Mouse (Mus musculus) limb, embryonic 13.5 days (tissue): ENCODE data around the gene Pim3. TPM values are rescaled to one million over a fixed set of nuclear protein-coding genes. Genes with fewer than 3 reads are reported as not detected.

Source experiments
- ATAC-seq: fragments of 200-750 bp; cut with Nextera tagmentation; 2 replicates; pipeline ENCODE4 v1.8.0; 2017; ENCODE audit warnings: low read depth, moderate number of reproducible peaks, moderate TSS enrichment; ENCODE audit not compliant: low FRiP score
- H3K27ac ChIP-seq: fragments of 300-500 bp; sonication (generic); 2 replicates; pipeline ENCODE4 v1.5.1; 2015; ENCODE audit warnings: inconsistent platforms, mild to moderate bottlenecking, moderate library complexity
- H3K27me3 ChIP-seq: fragments of 300-500 bp; sonication (generic); 2 replicates; pipeline ENCODE4 v1.6.1; 2015; ENCODE audit warnings: mild to moderate bottlenecking, inconsistent platforms
- H3K36me3 ChIP-seq: fragments of 300-500 bp; sonication (generic); 2 replicates; pipeline ENCODE4 v1.6.1; 2015; ENCODE audit warnings: inconsistent platforms, mild to moderate bottlenecking, moderate library complexity
- H3K4me1 ChIP-seq: fragments of 300-500 bp; sonication (generic); 2 replicates; pipeline ENCODE4 v1.6.1; 2015; ENCODE audit warnings: inconsistent platforms
- H3K4me2 ChIP-seq: fragments of 300-500 bp; sonication (generic); replicated peaks from 2 replicates; pipeline ENCODE4 v1.6.1; 2015; ENCODE audit warnings: inconsistent platforms, mild to moderate bottlenecking, moderate library complexity
- H3K4me3 ChIP-seq: fragments of 300-500 bp; sonication (generic); 2 replicates; pipeline ENCODE4 v1.5.1; 2015; ENCODE audit warnings: moderate library complexity, mild to moderate bottlenecking, inconsistent platforms
- H3K9ac ChIP-seq: fragments of 300-500 bp; sonication (generic); 2 replicates; pipeline ENCODE4 v1.6.1; 2015; ENCODE audit warnings: mild to moderate bottlenecking, inconsistent platforms
- H3K9me3 ChIP-seq: fragments of 300-500 bp; sonication (generic); 2 replicates; pipeline ENCODE4 v1.6.1; 2016; ENCODE audit warnings: inconsistent platforms
- WGBS: fragments of 180-500 bp; shearing (Covaris S2); methylation state at CpG from one replicate; pipeline ENCODE4 v1.1.7; 2015; 5-methylcytosine and 5-hydroxymethylcytosine counted together
- polyA plus RNA-seq: library from polyadenylated mRNA; unstranded; fragments of >200 nt; fragmentation: Nextera tagmentation; extraction: Ambion mirVana; gene quantifications from 2 replicates; pipeline ENCODE4 v1.2.1, GENCODE M21; 2015

Pim3 gene
- polyA plus RNA-seq, 1 experiment from 2014 or later = 52.2 TPM

DNA sequence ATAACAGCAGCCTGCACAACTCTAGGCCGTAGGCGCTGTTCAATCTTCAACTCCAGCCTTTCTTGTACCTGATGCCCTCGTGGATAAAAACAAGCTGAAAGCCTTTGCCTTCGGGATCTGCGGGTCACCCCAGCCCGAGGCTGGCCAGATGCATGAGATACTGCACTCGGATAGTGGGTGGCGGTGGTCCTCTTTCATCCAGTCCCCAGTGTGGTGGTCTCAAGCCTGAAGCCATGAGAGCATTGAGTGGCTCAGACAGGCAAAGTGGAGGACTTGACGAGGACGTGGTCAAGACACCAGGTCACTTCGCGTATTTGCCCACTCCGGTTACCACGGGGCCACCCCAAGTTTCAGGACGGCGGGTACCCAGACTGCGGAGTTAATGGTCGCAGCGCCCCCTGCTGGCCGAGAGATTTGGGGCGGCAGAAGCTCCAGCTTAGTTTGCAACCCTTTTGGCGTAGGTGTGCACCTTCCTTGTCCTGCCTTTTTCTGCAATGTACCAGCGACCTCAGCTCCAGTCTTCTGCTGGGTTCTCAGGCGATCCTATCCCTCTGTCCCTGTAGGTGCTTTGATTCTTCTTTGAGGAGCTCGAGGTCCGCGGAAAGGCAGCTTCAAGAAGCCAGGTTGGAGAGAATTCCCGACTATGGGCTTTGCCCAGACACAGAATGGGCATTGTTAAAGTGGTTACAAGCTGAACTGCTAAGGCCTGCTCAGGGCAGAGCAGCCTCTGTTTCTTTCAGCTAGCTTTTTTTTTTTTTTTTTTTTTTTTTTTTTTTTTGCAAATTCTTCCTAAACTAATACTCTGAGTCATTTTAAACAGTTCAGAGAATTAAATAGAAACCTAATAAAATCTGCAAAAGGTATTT, 14.4 kb downstream of the Pim3 start:
- H3K4me1 ChIP-seq = peaks cover 8% of the 10 kb centered on the region
- ATAC-seq = peak; percentile 72
- H3K9me3 ChIP-seq = no peaks in the 10 kb centered on the region
- 0 out of 2 replicates have a peak, but pooled peaks cover 8% of the 10 kb centered on the region for H3K27me3 ChIP-seq
- peak overlapping the region; percentile 50 for H3K4me2 ChIP-seq
- no peak overlapping the region for H3K4me3 ChIP-seq
- no peaks in the 10 kb centered on the region for H3K36me3 ChIP-seq
- 12% methylated on average over 28 of the region's 28 CpGs for WGBS
- 0 out of 2 replicates have a peak overlapping the region, but pooled peaks have one; percentile 5 for H3K9ac ChIP-seq
- H3K27ac ChIP-seq = no peak overlapping the region

DNA sequence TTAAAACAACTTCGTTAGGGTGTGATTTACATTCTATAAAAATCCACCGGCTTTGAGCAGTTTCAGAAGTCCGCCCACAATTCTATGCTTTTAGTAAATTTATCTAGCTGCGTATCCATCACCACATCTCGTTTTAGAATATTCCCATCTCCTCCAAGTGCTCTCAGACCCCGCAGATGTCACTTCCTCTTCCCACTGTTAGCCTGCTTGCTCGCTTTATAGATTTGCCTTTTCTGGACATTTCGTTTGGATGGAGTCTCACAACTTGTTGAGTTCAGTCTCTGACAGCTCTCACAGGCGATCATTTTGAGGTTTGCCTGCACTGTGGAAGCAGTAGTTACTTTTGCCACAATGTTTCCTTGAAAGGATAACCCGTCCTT, 15.0 kb downstream of the Pim3 start:
- ATAC-seq = no peak
- H3K4me2 ChIP-seq = no peak overlapping the region
- 0 out of 2 replicates have a peak, but pooled peaks cover 8% of the 10 kb centered on the region for H3K27me3 ChIP-seq
- no peak overlapping the region for H3K4me3 ChIP-seq
- H3K27ac ChIP-seq = no peak overlapping the region
- peaks cover 8% of the 10 kb centered on the region for H3K4me1 ChIP-seq
- no peak overlapping the region for H3K9ac ChIP-seq
- H3K9me3 ChIP-seq = no peaks in the 10 kb centered on the region
- 71% methylated on average over 10 of the region's 10 CpGs for WGBS
- no peaks in the 10 kb centered on the region for H3K36me3 ChIP-seq

DNA sequence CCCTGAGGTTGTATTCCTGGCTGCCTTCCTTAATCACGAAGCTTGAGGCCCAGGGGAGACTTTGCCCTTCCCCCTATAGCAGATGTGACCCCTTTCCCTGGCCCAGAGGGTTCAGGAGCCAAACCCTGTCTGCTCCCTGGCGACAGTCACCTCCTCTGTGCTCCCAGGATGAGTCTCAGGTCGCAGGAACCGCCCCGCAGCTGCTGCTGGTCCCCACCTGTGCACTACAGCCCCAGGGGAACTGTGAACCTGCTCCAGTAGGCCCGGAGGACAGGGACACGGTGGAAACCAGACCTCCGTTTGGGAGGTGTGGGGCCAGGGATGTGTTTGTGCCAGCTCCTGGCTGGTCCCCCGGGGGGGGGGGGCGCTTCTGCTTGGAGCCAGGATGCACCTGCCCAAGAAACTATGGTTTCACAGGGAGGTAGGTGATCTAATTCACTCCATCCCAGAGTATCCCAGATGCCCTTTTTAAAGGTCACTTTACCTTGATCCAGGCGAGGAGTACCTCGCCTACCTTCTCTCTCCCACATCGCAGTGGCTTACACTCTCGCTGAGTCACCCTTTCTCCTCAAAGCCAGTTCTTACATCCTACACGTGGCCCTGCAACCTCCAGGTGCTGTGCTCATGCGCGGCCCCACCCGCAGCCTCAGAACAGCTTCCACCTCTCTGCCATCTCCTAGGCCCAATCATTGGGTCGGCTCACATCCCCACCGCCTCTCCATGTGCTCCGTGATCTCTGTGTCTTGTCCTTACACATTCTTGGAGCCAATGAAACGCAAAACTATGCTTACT, 19.5 kb downstream of the Pim3 start:
- Histone ChIP-seq H3K4me2 (no peak overlapping the region), H3K36me3 (no peaks in the 10 kb centered on the region), H3K27me3 (no peaks in the 10 kb centered on the region), H3K4me3 (no peak overlapping the region), H3K9me3 (no peaks in the 10 kb centered on the region), H3K9ac (no peak overlapping the region), H3K27ac (no peak overlapping the region), H3K4me1 (peaks cover 4% of the 10 kb centered on the region)
- ATAC-seq = no peak
- 52% methylated on average over 22 of the region's 22 CpGs for WGBS

DNA sequence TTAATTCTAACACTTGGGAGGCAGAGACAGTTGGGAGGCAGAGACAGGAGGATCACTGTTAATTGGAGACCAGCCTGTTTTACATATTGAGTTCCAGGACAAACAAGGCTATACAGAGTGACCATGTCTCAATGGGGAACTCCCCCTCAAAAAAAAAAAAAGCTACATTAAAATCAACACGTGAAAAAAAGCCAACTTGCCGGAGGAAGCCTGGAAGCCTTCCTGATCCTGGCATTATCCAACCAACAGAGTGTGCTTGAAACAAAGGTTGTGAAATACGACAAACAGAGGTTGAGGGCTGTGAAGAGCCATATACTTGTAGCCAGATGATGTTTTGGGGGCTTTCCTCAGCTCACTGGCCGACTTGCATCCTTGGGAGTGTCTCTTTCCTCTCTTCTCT, 20.9 kb downstream of the Pim3 start:
- Histone ChIP-seq H3K36me3 (no peaks in the 10 kb centered on the region), H3K27me3 (no peaks in the 10 kb centered on the region)
- 62% methylated on average over 4 of the region's 4 CpGs for WGBS

DNA sequence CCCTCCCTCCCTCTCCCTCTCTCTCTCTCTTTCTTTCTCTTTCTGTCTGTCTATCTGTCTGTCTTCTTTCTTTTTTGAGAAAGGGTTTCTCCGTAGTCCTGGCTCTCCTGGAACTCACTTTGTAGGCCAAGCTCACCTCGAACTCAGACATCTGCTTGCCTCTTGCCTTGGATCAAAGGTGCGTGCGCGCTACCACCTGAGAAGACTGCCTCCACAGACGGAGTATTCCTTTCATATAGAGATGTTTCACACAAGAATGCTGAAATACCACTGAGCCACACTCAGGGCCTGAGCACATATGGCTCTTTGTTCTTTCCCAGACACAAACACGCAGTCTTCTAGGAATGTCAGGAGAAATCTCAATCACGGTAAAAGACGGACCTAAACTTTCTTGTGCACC, 21.4 kb downstream of the Pim3 start:
- no peak for ATAC-seq

More for the DNA sequence above, 20.9 kb downstream of the Pim3 start:
- H3K4me2 ChIP-seq = no peak overlapping the region
- H3K4me3 ChIP-seq = no peak overlapping the region
- no peak for ATAC-seq
- no peaks in the 10 kb centered on the region for H3K9me3 ChIP-seq
- no peak overlapping the region for H3K9ac ChIP-seq
- H3K27ac ChIP-seq = no peak overlapping the region
- H3K4me1 ChIP-seq = peaks cover 3% of the 10 kb centered on the region; the same call in 1 of the 2 replicates

DNA sequence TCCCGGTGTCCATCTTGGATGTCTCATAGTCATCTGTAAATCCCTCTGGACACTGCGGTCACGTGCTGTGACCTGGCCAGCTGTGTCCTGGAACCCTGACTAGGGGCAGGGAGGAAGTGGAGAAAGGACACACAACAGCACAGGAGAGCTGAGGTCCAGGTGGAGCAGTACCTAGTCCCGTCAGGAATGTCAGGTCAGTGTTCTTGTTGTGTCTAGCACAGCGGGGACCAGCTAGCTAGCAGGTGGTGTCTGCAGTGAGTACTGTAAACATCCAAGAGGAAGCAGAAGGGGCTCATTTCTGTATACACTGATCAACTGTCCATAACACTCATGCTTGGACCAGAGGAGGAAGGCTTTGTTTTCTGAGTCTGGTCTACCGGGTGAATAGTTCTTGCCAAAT, 23.4 kb downstream of the Pim3 start:
- peaks cover 10% of the 10 kb centered on the region for H3K27me3 ChIP-seq
- no peak for ATAC-seq
- 84% methylated on average over 6 of the region's 6 CpGs for WGBS
- no peaks in the 10 kb centered on the region for H3K9me3 ChIP-seq
- H3K27ac ChIP-seq = no peak overlapping the region
- H3K36me3 ChIP-seq = no peaks in the 10 kb centered on the region
- H3K4me2 ChIP-seq = no peak overlapping the region
- no peak overlapping the region for H3K4me3 ChIP-seq
- no peak overlapping the region for H3K9ac ChIP-seq
- H3K4me1 ChIP-seq = peaks cover 3% of the 10 kb centered on the region; the same call in 1 of the 2 replicates

More for the DNA sequence above, 21.4 kb downstream of the Pim3 start:
- WGBS = 82% methylated on average over 9 of the region's 9 CpGs
- peaks cover 3% of the 10 kb centered on the region; the same call in 1 of the 2 replicates for H3K4me1 ChIP-seq
- H3K27ac ChIP-seq = no peak overlapping the region
- no peak overlapping the region for H3K9ac ChIP-seq
- H3K4me2 ChIP-seq = no peak overlapping the region
- no peak overlapping the region for H3K4me3 ChIP-seq
- no peaks in the 10 kb centered on the region for H3K36me3 ChIP-seq
- no peaks in the 10 kb centered on the region for H3K27me3 ChIP-seq
- H3K9me3 ChIP-seq = no peaks in the 10 kb centered on the region

DNA sequence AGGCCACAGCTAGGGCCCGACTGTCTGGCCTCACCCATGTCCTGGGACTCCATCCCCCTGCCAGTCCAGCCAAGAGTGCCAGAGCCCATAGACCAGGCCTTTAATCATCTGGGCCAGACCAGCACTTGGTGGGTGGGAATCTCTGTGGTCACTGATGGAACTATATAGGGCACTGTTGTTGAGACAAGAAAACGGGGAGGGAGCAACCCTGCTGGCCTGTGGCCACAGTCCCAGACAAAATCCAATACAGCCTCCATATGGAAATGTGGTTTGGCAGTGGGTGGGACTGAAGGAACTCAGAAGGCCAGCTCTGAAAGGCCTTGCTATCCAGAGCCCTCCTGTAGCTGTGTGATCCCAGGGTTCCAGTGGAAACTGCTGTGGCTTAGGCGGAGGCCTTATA, 27.0 kb downstream of the Pim3 start:
- ATAC-seq = no peak
- Histone ChIP-seq H3K9me3 (no peaks in the 10 kb centered on the region), H3K9ac (no peak overlapping the region; the same call in 1 of the 2 replicates), H3K27me3 (peaks cover 14% of the 10 kb centered on the region), H3K4me3 (no peak overlapping the region), H3K27ac (no peak overlapping the region), H3K4me1 (0 out of 2 replicates have a peak, but pooled peaks cover 6% of the 10 kb centered on the region), H3K4me2 (no peak overlapping the region), H3K36me3 (no peaks in the 10 kb centered on the region)
- 71% methylated on average over 3 of the region's 3 CpGs for WGBS

DNA sequence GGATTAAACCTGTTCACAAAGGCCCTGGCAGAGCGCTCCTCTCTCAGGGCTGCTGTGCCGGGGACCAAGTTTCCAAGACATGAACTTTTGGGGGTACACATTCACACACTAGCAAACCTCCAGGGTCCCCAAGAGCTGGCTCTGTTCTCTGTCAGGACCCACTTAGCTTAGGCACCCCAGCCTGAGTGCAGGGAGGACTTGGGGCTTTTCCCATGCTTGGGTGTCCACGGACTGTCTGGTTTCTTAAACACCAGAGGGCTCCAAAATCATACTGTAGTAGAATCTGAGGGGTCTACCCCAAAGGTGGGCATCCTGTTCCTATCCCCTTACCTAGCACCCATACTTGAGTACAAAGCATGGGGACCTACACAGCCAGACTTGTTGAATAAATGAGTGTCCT, 28.0 kb downstream of the Pim3 start:
- 0 out of 2 replicates have a peak, but pooled peaks cover 6% of the 10 kb centered on the region for H3K4me1 ChIP-seq
- ATAC-seq = no peak
- H3K36me3 ChIP-seq = no peaks in the 10 kb centered on the region
- no peaks in the 10 kb centered on the region for H3K9me3 ChIP-seq
- WGBS = 73% methylated on average over 3 of the region's 3 CpGs
- no peak overlapping the region for H3K27ac ChIP-seq
- H3K27me3 ChIP-seq = peaks cover 14% of the 10 kb centered on the region
- H3K9ac ChIP-seq = no peak overlapping the region
- peak overlapping the region; percentile 90 for H3K4me2 ChIP-seq
- H3K4me3 ChIP-seq = peak overlapping the region; percentile 54

DNA sequence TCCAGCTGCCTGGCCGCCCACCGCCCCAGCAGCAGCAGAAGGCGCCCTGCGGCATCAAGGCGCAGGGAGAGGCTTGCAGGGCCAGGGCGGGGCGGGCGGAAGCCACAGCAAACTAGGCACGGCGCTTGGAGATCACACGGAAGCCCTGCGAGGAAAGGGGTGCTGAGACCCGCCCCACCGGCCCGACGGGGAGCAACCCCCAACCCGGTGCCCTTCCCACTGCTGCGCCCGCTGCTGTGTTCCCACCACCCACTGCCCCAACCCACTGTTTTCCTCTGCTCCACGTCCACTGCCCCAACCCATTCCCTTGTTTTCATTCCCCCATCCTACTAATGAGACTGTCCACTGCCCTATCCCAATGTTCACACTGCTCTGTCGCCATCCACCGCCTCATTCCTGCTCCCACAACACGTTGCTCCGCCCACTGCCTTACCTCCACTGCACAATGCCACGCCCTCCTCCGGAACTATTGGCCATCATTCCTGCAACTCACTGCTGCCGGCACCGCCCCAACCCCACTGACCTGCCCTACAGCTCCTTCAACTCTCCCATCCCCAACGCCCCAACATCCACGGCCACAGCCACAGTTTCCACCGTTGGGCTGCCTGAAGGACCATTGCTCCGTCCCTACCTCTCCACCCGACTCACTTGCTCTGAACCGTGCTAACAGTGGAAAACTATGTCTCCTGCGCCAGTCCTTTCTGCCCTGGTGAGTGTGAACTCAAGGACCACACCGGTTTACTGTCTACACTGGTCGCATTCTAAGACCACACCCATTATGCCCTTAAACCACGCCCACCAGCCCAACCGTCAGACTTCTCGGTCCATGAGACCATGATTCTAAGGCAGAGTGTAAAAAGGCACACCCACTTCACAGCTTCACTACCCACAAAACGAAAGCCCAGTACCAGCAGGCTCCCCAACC, 29.0 kb downstream of the Pim3 start:
- WGBS = 1% methylated on average over 36 of the region's 41 CpGs

DNA sequence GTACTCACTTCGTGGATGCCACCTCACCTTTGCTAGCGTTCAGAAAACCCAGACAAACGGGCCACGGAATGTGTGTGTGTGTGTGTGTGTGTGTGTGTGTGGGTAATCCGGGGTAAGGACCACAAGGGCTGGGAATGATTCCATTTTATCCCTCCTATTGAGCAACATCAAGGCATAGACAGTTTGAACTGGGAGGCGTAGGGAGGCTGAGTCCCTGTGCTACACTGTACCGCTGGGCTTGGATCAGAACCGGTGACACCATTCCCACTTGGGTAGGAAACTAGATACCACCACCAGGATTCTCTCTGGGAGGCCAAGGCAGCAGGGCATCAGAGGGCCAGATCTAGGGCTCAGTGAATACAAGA, 29.7 kb downstream of the Pim3 start:
- 71% methylated on average over 8 of the region's 8 CpGs for WGBS
- H3K9me3 ChIP-seq = no peaks in the 10 kb centered on the region
- H3K4me2 ChIP-seq = peak overlapping the region; percentile 90

More for the DNA sequence above, 29.0 kb downstream of the Pim3 start:
- 0 out of 2 replicates have a peak, but pooled peaks cover 6% of the 10 kb centered on the region for H3K4me1 ChIP-seq
- H3K9ac ChIP-seq = peak overlapping the region; percentile 65
- H3K4me3 ChIP-seq = peak overlapping the region; percentile 54
- peak overlapping the region; percentile 90 for H3K4me2 ChIP-seq
- peak; percentile 91 for ATAC-seq
- H3K9me3 ChIP-seq = no peaks in the 10 kb centered on the region
- H3K36me3 ChIP-seq = no peaks in the 10 kb centered on the region
- H3K27ac ChIP-seq = no peak overlapping the region
- H3K27me3 ChIP-seq = peaks cover 14% of the 10 kb centered on the region

DNA sequence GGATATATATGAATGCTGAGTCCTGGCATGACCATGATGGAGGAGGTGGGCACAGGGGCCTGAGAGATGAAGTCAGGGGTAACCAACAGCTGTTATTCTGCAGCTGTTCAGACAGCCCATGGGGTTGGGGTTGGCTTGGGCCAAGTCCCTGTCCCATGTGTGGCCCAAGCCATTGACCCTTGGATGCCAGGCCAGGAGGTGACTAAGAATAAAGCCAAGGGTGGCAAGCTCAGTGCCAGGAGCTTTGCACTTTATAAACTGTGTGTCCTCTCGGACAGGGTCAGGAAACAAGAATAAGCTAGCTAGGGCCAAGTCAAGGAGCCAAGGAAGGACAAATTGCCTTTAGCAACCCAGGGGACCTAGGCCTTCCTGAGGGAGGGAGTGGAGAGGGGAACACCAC, 30.3 kb downstream of the Pim3 start:
- Histone ChIP-seq H3K4me3 (no peak overlapping the region), H3K27me3 (peaks cover 14% of the 10 kb centered on the region), H3K4me2 (no peak overlapping the region), H3K4me1 (0 out of 2 replicates have a peak, but pooled peaks cover 6% of the 10 kb centered on the region), H3K9ac (no peak overlapping the region), H3K9me3 (no peaks in the 10 kb centered on the region), H3K36me3 (no peaks in the 10 kb centered on the region), H3K27ac (no peak overlapping the region)
- 84% methylated on average over 1 of the region's 1 CpGs for WGBS
- ATAC-seq = no peak

More for the DNA sequence above, 29.7 kb downstream of the Pim3 start:
- 0 out of 2 replicates have a peak, but pooled peaks have one; percentile 4 for ATAC-seq
- Histone ChIP-seq H3K4me3 (no peak overlapping the region; the same call in 1 of the 2 replicates), H3K36me3 (no peaks in the 10 kb centered on the region), H3K4me1 (0 out of 2 replicates have a peak, but pooled peaks cover 6% of the 10 kb centered on the region), H3K27ac (no peak overlapping the region), H3K27me3 (peaks cover 14% of the 10 kb centered on the region), H3K9ac (no peak overlapping the region)
